ENCODE assay signal across 1 mouse cellular context in the genomic region with DNA sequence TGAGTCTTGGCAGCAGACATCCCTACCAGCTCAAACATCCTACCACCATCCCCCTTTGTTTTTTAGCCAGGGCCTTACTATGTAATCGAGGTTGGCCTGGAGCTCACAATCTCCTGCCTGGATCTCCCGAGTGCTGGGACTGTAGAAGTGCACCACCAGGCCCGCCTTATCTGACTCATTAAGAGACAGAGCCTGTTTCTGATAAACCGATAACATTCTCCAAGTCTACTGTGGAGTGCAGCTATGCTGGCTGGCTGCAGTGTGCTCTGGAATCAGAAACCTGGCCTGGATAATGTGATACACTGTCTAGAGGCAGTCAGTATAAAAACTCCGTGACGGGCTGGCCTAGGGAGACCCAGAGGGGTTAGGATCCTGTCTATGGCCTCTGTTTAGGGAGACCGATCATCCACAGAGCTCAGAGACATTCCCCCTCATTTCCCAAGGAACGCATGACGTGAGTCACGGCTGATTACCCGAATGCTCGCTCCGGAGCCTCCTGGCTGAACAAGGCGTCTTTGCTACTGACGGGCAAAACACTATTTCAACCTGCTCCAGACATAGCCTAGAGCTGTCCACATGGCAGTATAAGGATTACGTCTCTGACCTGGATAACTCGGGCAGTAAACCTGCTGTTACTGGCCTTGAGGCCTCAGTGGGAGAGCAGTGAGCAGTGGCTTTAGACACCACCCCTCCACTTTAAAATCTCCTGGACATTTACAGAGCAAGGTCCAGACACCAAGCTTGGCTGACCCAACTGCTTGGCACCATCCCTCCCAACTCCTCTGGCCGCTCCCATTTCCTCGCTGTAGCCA.
TF ChIP-seq lines count a peak whose summit lies in the region.

No protein-coding gene starts in this region.

TF ChIP-seq in MEL, 35 proteins besides CTCF, POLR2A, EP300 and RAD21 (continued from another document):
- 0 out of 2 replicates have a peak, but pooled peaks have one; percentile 6 for TF ChIP-seq USF1 (IDR thresholded peaks at IDR 0.05; ENCODE audit: low read depth, low read length)
- peak; percentile 92 for TF ChIP-seq GATA1 (IDR thresholded peaks at IDR 0.05; ENCODE audit: low read depth, low read length)
- TF ChIP-seq CHD1 (IDR thresholded peaks at IDR 0.05; ENCODE audit: low read depth, low read length), result no peak
- no peak for TF ChIP-seq BHLHE40 (IDR thresholded peaks at IDR 0.05; ENCODE audit: borderline replicate concordance, low read depth, low read length)
- TF ChIP-seq MYB (IDR thresholded peaks at IDR 0.05; ENCODE audit: low read depth, low read length), result no peak
- TF ChIP-seq ZNF384 (IDR thresholded peaks at IDR 0.05; ENCODE audit: low read depth, low read length), result 0 out of 2 replicates have a peak, but pooled peaks have one; percentile 1
- TF ChIP-seq TAL1 (IDR thresholded peaks at IDR 0.05; ENCODE audit: low read length), result peak; percentile 35
- TF ChIP-seq CHD2 (IDR thresholded peaks at IDR 0.05; ENCODE audit: low read length), result no peak
- peak; percentile 65 for TF ChIP-seq SIN3A (IDR thresholded peaks at IDR 0.05; ENCODE audit: low read length)
- TF ChIP-seq MAX (IDR thresholded peaks at IDR 0.05; ENCODE audit: low read length), result no peak
- no peak for TF ChIP-seq UBTF (IDR thresholded peaks at IDR 0.05; ENCODE audit: borderline replicate concordance, insufficient read depth, low read depth, low read length)
- no peak for TF ChIP-seq MAFK (IDR thresholded peaks at IDR 0.05; ENCODE audit: borderline replicate concordance, low read depth, low read length)
- no peak for TF ChIP-seq GABPA (IDR thresholded peaks at IDR 0.05; ENCODE audit: low read depth, low read length)
- no peak for TF ChIP-seq NRF1 (IDR thresholded peaks at IDR 0.05; ENCODE audit: insufficient read depth, low read depth, low read length, poor library complexity, severe bottlenecking)
- TF ChIP-seq HCFC1 (IDR thresholded peaks at IDR 0.05; ENCODE audit: low read depth, low read length), result no peak
- TF ChIP-seq NELFE (IDR thresholded peaks at IDR 0.05; ENCODE audit: low read depth, low read length), result no peak
- no peak for TF ChIP-seq ZC3H11A (IDR thresholded peaks at IDR 0.05; ENCODE audit: low read depth, low read length)
- no peak for TF ChIP-seq KAT2A (conservative IDR thresholded peaks at IDR 0.05; ENCODE audit: low read depth, low read length)
TF ChIP-seq in MEL: peak in this region for 10.
